Mouse (Mus musculus) limb, embryonic 12.5 days (tissue): Measurements from ENCODE around the gene Tmem139. TPM values are rescaled to one million over a fixed set of nuclear protein-coding genes. Genes with fewer than 3 reads are reported as not detected.

Experiments used
- ATAC-seq: fragments of 200-750 bp; cut with Nextera tagmentation; 2 replicates; pipeline ENCODE4 v1.8.0; 2017; ENCODE audit warnings: low read depth, moderate TSS enrichment; ENCODE audit not compliant: insufficient number of reproducible peaks, insufficient read depth, low FRiP score, low TSS enrichment
- H3K27ac ChIP-seq: fragments of 300-500 bp; sonication (generic); 2 replicates; pipeline ENCODE4 v1.5.1; 2016; ENCODE audit warnings: mild to moderate bottlenecking, moderate library complexity
- H3K27me3 ChIP-seq: fragments of 300-500 bp; sonication (generic); 2 replicates; pipeline ENCODE4 v1.6.1; 2016; ENCODE audit warnings: mild to moderate bottlenecking, moderate library complexity
- H3K36me3 ChIP-seq: fragments of 300-500 bp; sonication (generic); 2 replicates; pipeline ENCODE4 v1.6.1; 2016; ENCODE audit warnings: mild to moderate bottlenecking, moderate library complexity
- H3K4me1 ChIP-seq: fragments of 300-500 bp; sonication (generic); replicated peaks from 2 replicates; pipeline ENCODE4 v1.6.1; 2016
- H3K4me2 ChIP-seq: fragments of 300-500 bp; sonication (generic); 2 replicates; pipeline ENCODE4 v1.6.1; 2016; ENCODE audit warnings: mild to moderate bottlenecking, moderate library complexity
- H3K4me3 ChIP-seq: fragments of 300-500 bp; sonication (generic); replicated peaks from 2 replicates; pipeline ENCODE4 v1.5.1; 2016; ENCODE audit warnings: mild to moderate bottlenecking
- H3K9ac ChIP-seq: fragments of 300-500 bp; sonication (generic); replicated peaks from 2 replicates; pipeline ENCODE4 v1.6.1; 2016; ENCODE audit warnings: mild to moderate bottlenecking, moderate library complexity
- H3K9me3 ChIP-seq: fragments of 300-500 bp; sonication (generic); 2 replicates; pipeline ENCODE4 v1.6.1; 2016; ENCODE audit warnings: mild to moderate bottlenecking, moderate library complexity
- WGBS: fragments of 180-500 bp; shearing (Covaris S2); methylation state at CpG from one replicate; pipeline ENCODE4 v1.1.7; 2016; 5-methylcytosine and 5-hydroxymethylcytosine counted together
- polyA plus RNA-seq: library from polyadenylated mRNA; unstranded; fragments of >200 nt; fragmentation: Nextera tagmentation; extraction: Ambion mirVana; gene quantifications from 2 replicates; pipeline ENCODE4 v1.2.1, GENCODE M21; 2016

Gene Tmem139
- polyA plus RNA-seq = 1.6 and 1.7 TPM in 2 replicates

- Histone ChIP-seq H3K4me3 (peak within 1 kb of the TSS; percentile 27), H3K4me2 (peak within 1 kb of the TSS; percentile 54), H3K27me3 (no peaks in the 10 kb centered on the region), H3K36me3 (no peaks in the 10 kb centered on the region), H3K9ac (peak within 1 kb of the TSS; percentile 40; the same call in 1 of the 2 replicates), H3K27ac (no peak within 1 kb of the TSS), H3K9me3 (no peaks in the 10 kb centered on the region), H3K4me1 (peaks cover 5% of the 10 kb centered on the region; the same call in 1 of the 2 replicates)
- 14% methylated on average over 20 of the region's 20 CpGs for WGBS
- no peak for ATAC-seq
These were observed at the start of gene Tmem139 for GRCm38 (mm10) chr6:42261524-42262170. Gene Tmem139, plus strand, starts transcription at chr6:42261970.

DNA sequence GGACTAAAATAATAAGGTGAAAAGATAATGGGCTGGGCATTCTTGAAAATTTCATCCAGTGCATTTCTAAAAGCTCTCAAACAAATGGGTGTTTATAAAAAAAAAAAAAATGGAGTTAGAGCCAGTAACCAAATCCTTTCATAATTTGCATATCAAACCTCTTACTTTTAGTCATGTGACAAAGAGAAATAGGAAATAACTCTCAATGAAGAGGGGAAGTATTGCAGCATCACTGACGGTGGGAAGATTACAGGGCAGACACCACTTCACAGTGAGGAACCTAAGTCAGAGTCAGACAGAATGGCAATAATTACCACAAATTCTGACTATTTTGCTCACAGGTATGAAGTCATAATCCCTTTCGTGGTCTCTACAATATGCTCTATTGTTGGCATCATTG lies 46.7 kb upstream of the Tmem139 start, which contains the start of gene Tas2r144:
Gene Tas2r144, plus strand, starts transcription at position 301 of the 400 bp plus-strand sequence.
- no peaks in the 10 kb centered on the region for H3K9me3 ChIP-seq
- no peak within 1 kb of the TSS for H3K27ac ChIP-seq
- H3K4me3 ChIP-seq = no peak within 1 kb of the TSS
- H3K4me1 ChIP-seq = no peaks in the 10 kb centered on the region
- ATAC-seq = no peak
- no peaks in the 10 kb centered on the region for H3K36me3 ChIP-seq
- H3K27me3 ChIP-seq = no peaks in the 10 kb centered on the region
- 93% methylated on average over 2 of the region's 2 CpGs for WGBS
- no peak within 1 kb of the TSS for H3K4me2 ChIP-seq
- H3K9ac ChIP-seq = no peak within 1 kb of the TSS

DNA sequence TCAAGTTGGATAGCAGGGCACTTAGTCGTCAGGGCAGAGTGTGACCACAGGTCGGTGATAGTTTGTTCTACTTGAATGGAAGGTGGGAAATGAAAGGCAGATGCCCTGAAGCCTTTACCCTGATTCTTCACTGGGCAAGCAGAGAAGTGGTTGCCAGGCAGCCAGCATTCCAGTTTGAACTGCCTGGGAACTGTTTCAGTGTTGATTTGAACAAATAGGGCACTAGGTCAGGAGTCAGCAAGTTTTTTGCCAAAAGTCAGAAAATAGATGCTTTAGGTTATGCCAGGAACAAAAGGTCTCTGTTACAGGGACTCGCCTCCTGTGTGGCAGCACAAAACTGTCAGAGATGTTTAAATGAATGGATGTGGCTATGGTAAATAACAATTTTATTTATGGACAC lies 39.5 kb upstream of the Tmem139 start:
- Histone ChIP-seq H3K4me3 (no peak overlapping the region), H3K9ac (no peak overlapping the region), H3K36me3 (no peaks in the 10 kb centered on the region), H3K9me3 (no peaks in the 10 kb centered on the region), H3K4me1 (no peaks in the 10 kb centered on the region), H3K27me3 (no peaks in the 10 kb centered on the region), H3K4me2 (no peak overlapping the region), H3K27ac (no peak overlapping the region)
- 75% methylated on average over 3 of the region's 3 CpGs for WGBS
- ATAC-seq = no peak

GRCm38 (mm10) chr6:42225046-42225445 lies 36.7 kb upstream of the Tmem139 start:
- Histone ChIP-seq H3K9ac (no peak overlapping the region), H3K4me2 (no peak overlapping the region), H3K4me1 (no peaks in the 10 kb centered on the region), H3K9me3 (no peaks in the 10 kb centered on the region), H3K27me3 (no peaks in the 10 kb centered on the region), H3K4me3 (no peak overlapping the region), H3K27ac (no peak overlapping the region), H3K36me3 (no peaks in the 10 kb centered on the region)
- no peak for ATAC-seq
- WGBS = 74% methylated on average over 4 of the region's 4 CpGs

- WGBS = 31% methylated on average over 17 of the region's 17 CpGs
These were observed 34.3 kb upstream of the Tmem139 start for GRCm38 (mm10) chr6:42227240-42228101.

GRCm38 (mm10) chr6:42229610-42230009 lies 32.2 kb upstream of the Tmem139 start:
- Histone ChIP-seq H3K4me1 (no peaks in the 10 kb centered on the region), H3K27ac (no peak overlapping the region)
- WGBS = 70% methylated on average over 4 of the region's 4 CpGs

More at GRCm38 (mm10) chr6:42227240-42228101, 34.3 kb upstream of the Tmem139 start:
- Histone ChIP-seq H3K36me3 (no peaks in the 10 kb centered on the region), H3K9ac (no peak overlapping the region), H3K4me1 (no peaks in the 10 kb centered on the region), H3K9me3 (no peaks in the 10 kb centered on the region), H3K4me2 (no peak overlapping the region), H3K27me3 (no peaks in the 10 kb centered on the region), H3K27ac (no peak overlapping the region), H3K4me3 (no peak overlapping the region)
- ATAC-seq = peak; percentile 63; the same call in 1 of the 2 replicates

GRCm38 (mm10) chr6:42231191-42231590 lies 30.6 kb upstream of the Tmem139 start:
- H3K4me3 ChIP-seq = no peak overlapping the region
- no peaks in the 10 kb centered on the region for H3K9me3 ChIP-seq
- H3K4me2 ChIP-seq = no peak overlapping the region
- no peaks in the 10 kb centered on the region for H3K4me1 ChIP-seq
- ATAC-seq = no peak
- H3K27ac ChIP-seq = no peak overlapping the region
- WGBS = 89% methylated on average over 3 of the region's 3 CpGs
- H3K9ac ChIP-seq = no peak overlapping the region
- no peaks in the 10 kb centered on the region for H3K27me3 ChIP-seq
- H3K36me3 ChIP-seq = no peaks in the 10 kb centered on the region

More at GRCm38 (mm10) chr6:42229610-42230009, 32.2 kb upstream of the Tmem139 start:
- no peaks in the 10 kb centered on the region for H3K27me3 ChIP-seq
- no peak overlapping the region for H3K9ac ChIP-seq
- H3K4me3 ChIP-seq = no peak overlapping the region
- H3K9me3 ChIP-seq = no peaks in the 10 kb centered on the region
- H3K36me3 ChIP-seq = no peaks in the 10 kb centered on the region
- no peak for ATAC-seq
- H3K4me2 ChIP-seq = no peak overlapping the region

GRCm38 (mm10) chr6:42237276-42237805 lies 24.4 kb upstream of the Tmem139 start:
- Histone ChIP-seq H3K4me3 (no peak overlapping the region), H3K4me1 (no peaks in the 10 kb centered on the region), H3K27me3 (no peaks in the 10 kb centered on the region), H3K4me2 (no peak overlapping the region), H3K9me3 (no peaks in the 10 kb centered on the region), H3K9ac (no peak overlapping the region), H3K36me3 (no peaks in the 10 kb centered on the region), H3K27ac (no peak overlapping the region)
- WGBS = 76% methylated on average over 6 of the region's 6 CpGs
- no peak for ATAC-seq

GRCm38 (mm10) chr6:42241311-42242045 lies 20.3 kb upstream of the Tmem139 start:
- no peak for ATAC-seq
- Histone ChIP-seq H3K27ac (no peak overlapping the region), H3K27me3 (peaks cover 5% of the 10 kb centered on the region), H3K4me3 (no peak overlapping the region), H3K36me3 (no peaks in the 10 kb centered on the region), H3K9me3 (no peaks in the 10 kb centered on the region), H3K4me1 (no peaks in the 10 kb centered on the region; the same call in 1 of the 2 replicates), H3K9ac (no peak overlapping the region), H3K4me2 (no peak overlapping the region)
- WGBS = 73% methylated on average over 6 of the region's 6 CpGs

DNA sequence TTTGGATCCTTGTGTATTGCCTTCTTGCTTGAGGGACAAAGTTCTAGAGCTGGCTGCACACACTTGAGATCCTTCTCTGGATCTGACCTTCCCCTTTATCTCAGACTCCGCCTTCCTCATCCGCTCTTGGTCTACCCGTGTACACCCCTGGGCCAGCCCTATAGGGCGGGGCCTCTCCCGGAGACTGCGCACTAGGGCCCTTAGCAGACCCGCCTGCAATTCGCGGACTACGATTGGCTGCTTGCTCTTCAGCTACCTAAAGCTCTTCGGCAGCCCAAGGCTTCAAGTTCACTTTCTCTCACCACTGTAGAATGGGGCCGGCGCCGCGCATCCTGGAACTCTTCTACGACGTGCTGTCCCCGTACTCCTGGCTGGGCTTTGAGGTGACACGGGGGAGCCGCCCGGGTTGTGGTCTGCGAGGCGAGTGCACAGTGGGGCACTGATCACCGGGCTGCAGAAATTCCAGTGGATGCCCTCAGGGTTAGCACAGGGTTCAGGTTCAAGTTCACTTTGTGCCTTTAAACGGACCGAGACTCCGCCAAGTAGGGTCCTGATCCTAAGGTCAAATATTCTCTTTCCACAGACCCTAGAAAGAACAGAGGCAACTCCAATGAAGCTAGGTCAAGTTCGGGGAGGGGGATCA lies 15.9 kb upstream of the Tmem139 start, which contains the start of gene Gstk1:
Gene Gstk1, plus strand, starts transcription at position 225 of the 643 bp plus-strand sequence.
- Histone ChIP-seq H3K4me3 (peak within 1 kb of the TSS; percentile 48), H3K9me3 (no peaks in the 10 kb centered on the region), H3K36me3 (no peaks in the 10 kb centered on the region), H3K27ac (no peak within 1 kb of the TSS), H3K9ac (peak within 1 kb of the TSS; percentile 54), H3K4me2 (peak within 1 kb of the TSS; percentile 61), H3K4me1 (no peaks in the 10 kb centered on the region; the same call in 1 of the 2 replicates), H3K27me3 (peaks cover 15% of the 10 kb centered on the region)
- ATAC-seq = peak; percentile 100
- WGBS = 3% methylated on average over 28 of the region's 28 CpGs
